Mouse (Mus musculus) v-Abl transformed pro-B cells (cell line): ENCODE data around the gene Gm8246.
"Not testable (repeated sequence)": the region's sequence is repeated elsewhere in the genome, so short reads cannot be mapped to it uniquely, and the experiment has no call there.

Source experiments
- in situ Hi-C, 2 experiments: fragments of 400-800 bp; cut with MboI; formaldehyde crosslinking; loops; one replicate each; pipeline ENCODE4 v1.15.1; 2025; ENCODE audit not compliant: unreplicated experiment in 2 of 2

Gene Gm8246

GRCm38 (mm10) chr14:5477730-5478129 is at the start of gene Gm8246:
Gene Gm8246, minus strand, starts transcription at chr14:5477830.
- in situ Hi-C loops, result not testable (repeated sequence)

GRCm38 (mm10) chr14:5501374-5501773 is 23.7 kb upstream of the Gm8246 start, which contains the start of gene Gm3488:
Gene Gm3488, plus strand, starts transcription at chr14:5501674.
- in situ Hi-C loops, result not testable (repeated sequence)

GRCm38 (mm10) chr14:5483907-5484306 is 6.3 kb upstream of the Gm8246 start, which contains the start of gene Gm3187:
Gene Gm3187, plus strand, starts transcription at chr14:5484207.
- in situ Hi-C loops, result not testable (repeated sequence)

DNA sequence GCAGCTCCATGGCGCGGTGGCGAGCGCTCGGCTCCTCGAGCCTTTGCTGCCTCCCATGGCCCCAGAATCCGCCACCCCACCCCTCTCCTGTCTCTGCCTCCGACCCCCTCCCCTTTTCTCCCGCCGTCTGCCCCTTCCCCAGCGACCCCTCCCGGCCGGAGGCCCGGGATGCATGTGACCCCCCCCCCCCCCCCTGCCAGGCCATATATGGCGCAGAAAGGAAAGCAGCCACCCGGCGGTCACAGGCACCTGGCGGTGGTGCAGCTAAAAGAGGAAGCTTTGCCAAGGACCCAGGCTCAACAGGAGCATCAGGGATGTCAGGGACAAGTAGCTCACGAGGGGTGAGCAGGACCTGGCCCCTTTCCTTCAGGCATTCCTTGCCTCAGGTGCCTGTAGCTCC is 17.2 kb downstream of the Gm8246 start:
- in situ Hi-C loops, result not testable (repeated sequence)

GRCm38 (mm10) chr14:5455367-5455766 is 22.3 kb downstream of the Gm8246 start, which contains the start of gene Gm3194:
Gene Gm3194, minus strand, starts transcription at chr14:5455467.
- in situ Hi-C loops, result not testable (repeated sequence)
